Mouse (Mus musculus) right cerebral cortex, postnatal 14 days (tissue): ENCODE measurements around the gene Gm44790.
"Not testable (repeated sequence)": the region's sequence is repeated elsewhere in the genome, so short reads cannot be mapped to it uniquely, and the experiment has no call there.

Experiments used
- DNase-seq: peaks from one replicate; pipeline ENCODE4 v3.0.0; 2022

Gene Gm44790

GRCm38 (mm10) chr6:86475462-86476167 lies 49.2 kb downstream of the Gm44790 start:
- DNase-seq: no peak

GRCm38 (mm10) chr6:86476931-86477330 lies 50.5 kb downstream of the Gm44790 start:
- DNase-seq: no peak

- no peak for DNase-seq
Observed at GRCm38 (mm10) chr6:86479311-86479710, 52.9 kb downstream of the Gm44790 start.

GRCm38 (mm10) chr6:86479816-86480188 lies 53.3 kb downstream of the Gm44790 start:
- no peak for DNase-seq

GRCm38 (mm10) chr6:86480189-86480831 lies 53.9 kb downstream of the Gm44790 start:
- no peak for DNase-seq

- no peak for DNase-seq
Observed at GRCm38 (mm10) chr6:86481871-86482270, 55.4 kb downstream of the Gm44790 start.

- DNase-seq: no peak
Observed at GRCm38 (mm10) chr6:86485943-86486640, 59.6 kb downstream of the Gm44790 start.

GRCm38 (mm10) chr6:86487358-86488148 lies 61.1 kb downstream of the Gm44790 start:
- DNase-seq: peak; percentile 73

GRCm38 (mm10) chr6:86488149-86488485 lies 61.7 kb downstream of the Gm44790 start:
- no peak for DNase-seq

GRCm38 (mm10) chr6:86489945-86490344 lies 63.5 kb downstream of the Gm44790 start:
- DNase-seq: no peak

GRCm38 (mm10) chr6:86490413-86490812 lies 64.0 kb downstream of the Gm44790 start:
- not testable (repeated sequence) for DNase-seq

- DNase-seq: no peak
Observed at GRCm38 (mm10) chr6:86493469-86494263, 67.2 kb downstream of the Gm44790 start.

- no peak for DNase-seq
Observed at GRCm38 (mm10) chr6:86494767-86495166, 68.3 kb downstream of the Gm44790 start.
